Mouse (Mus musculus) E14TG2a.4 (cell line): ENCODE measurements around the gene Zic5.
A peak's percentile ranks its signal among the peaks of the same experiment; 100 is the strongest.

ENCODE experiments used
- H3K27me3 ChIP-seq: 2 replicates; pipeline ENCODE4 v1.6.1; 2014; ENCODE audit warnings: low read length, control low read depth; ENCODE audit not compliant: insufficient read depth
- H3K36me3 ChIP-seq: 2 replicates; pipeline ENCODE4 v1.6.1; 2014; ENCODE audit warnings: low read length, control low read depth; ENCODE audit not compliant: insufficient read depth
- H3K4me1 ChIP-seq: replicated peaks from 2 replicates; pipeline ENCODE4 v1.6.1; 2014; ENCODE audit warnings: low read depth, low read length, control low read depth
- H3K4me3 ChIP-seq: replicated peaks from 2 replicates; pipeline ENCODE4 v1.5.1; 2014; ENCODE audit warnings: mild to moderate bottlenecking, low read length
- H3K9me3 ChIP-seq: 2 replicates; pipeline ENCODE4 v1.6.1; 2014; ENCODE audit warnings: low read length, control low read depth
- CTCF ChIP-seq: conservative IDR thresholded peaks from 2 replicates; pipeline ENCODE4 v1.5.1; 2014; ENCODE audit warnings: low read length
- NANOG ChIP-seq: IDR thresholded peaks from 2 replicates; pipeline ENCODE4 v1.6.1; 2014; ENCODE audit warnings: borderline replicate concordance, low read length, mixed read lengths
- POU5F1 ChIP-seq: IDR thresholded peaks from 2 replicates; pipeline ENCODE4 v1.6.1; 2014; ENCODE audit warnings: low read length, borderline replicate concordance

The Zic5 gene

GRCm38 (mm10) chr14:122453996-122454738 lies 11.3 kb downstream of the Zic5 start:
- H3K9me3 ChIP-seq = no peaks in the 10 kb centered on the region
- H3K4me3 ChIP-seq = no peak overlapping the region
- H3K27me3 ChIP-seq = peaks cover 40% of the 10 kb centered on the region
- peaks cover 25% of the 10 kb centered on the region for H3K36me3 ChIP-seq
- TF ChIP-seq NANOG = no peak
- TF ChIP-seq POU5F1 = no peak
- TF ChIP-seq CTCF = no peak
- H3K4me1 ChIP-seq = peaks cover 54% of the 10 kb centered on the region

GRCm38 (mm10) chr14:122453388-122453995 lies 12.0 kb downstream of the Zic5 start:
- TF ChIP-seq CTCF (peak; percentile 68), NANOG (no peak), POU5F1 (no peak)
- peak overlapping the region; percentile 49; the same call in 1 of the 2 replicates for H3K4me3 ChIP-seq
- H3K9me3 ChIP-seq = no peaks in the 10 kb centered on the region
- peaks cover 54% of the 10 kb centered on the region for H3K4me1 ChIP-seq
- H3K36me3 ChIP-seq = peaks cover 20% of the 10 kb centered on the region
- peaks cover 46% of the 10 kb centered on the region for H3K27me3 ChIP-seq

- TF ChIP-seq NANOG (no peak), POU5F1 (no peak), CTCF (no peak)
- Histone ChIP-seq H3K9me3 (no peaks in the 10 kb centered on the region), H3K36me3 (peaks cover 14% of the 10 kb centered on the region), H3K4me1 (peaks cover 54% of the 10 kb centered on the region), H3K4me3 (0 out of 2 replicates have a peak overlapping the region, but pooled peaks have one; percentile 49), H3K27me3 (peaks cover 49% of the 10 kb centered on the region)
These were observed 12.6 kb downstream of the Zic5 start for GRCm38 (mm10) chr14:122452701-122453387.

- Histone ChIP-seq H3K4me3 (peak overlapping the region; percentile 75), H3K27me3 (peaks cover 51% of the 10 kb centered on the region), H3K9me3 (no peaks in the 10 kb centered on the region), H3K36me3 (peaks cover 13% of the 10 kb centered on the region), H3K4me1 (peaks cover 54% of the 10 kb centered on the region)
- no peak for TF ChIP-seq NANOG
- no peak for TF ChIP-seq POU5F1
- TF ChIP-seq CTCF = no peak
These were observed 13.8 kb downstream of the Zic5 start for GRCm38 (mm10) chr14:122451551-122452145.

- H3K9me3 ChIP-seq = no peaks in the 10 kb centered on the region
- TF ChIP-seq NANOG (no peak), CTCF (no peak), POU5F1 (no peak)
- peaks cover 51% of the 10 kb centered on the region for H3K27me3 ChIP-seq
- peaks cover 50% of the 10 kb centered on the region for H3K4me1 ChIP-seq
- peaks cover 5% of the 10 kb centered on the region for H3K36me3 ChIP-seq
- H3K4me3 ChIP-seq = peak within 1 kb of the TSS; percentile 75
These were observed 14.7 kb downstream of the Zic5 start, which contains the start of gene Gm5089 for GRCm38 (mm10) chr14:122450496-122451382. Gene Gm5089, minus strand, starts transcription at chr14:122451115.

DNA sequence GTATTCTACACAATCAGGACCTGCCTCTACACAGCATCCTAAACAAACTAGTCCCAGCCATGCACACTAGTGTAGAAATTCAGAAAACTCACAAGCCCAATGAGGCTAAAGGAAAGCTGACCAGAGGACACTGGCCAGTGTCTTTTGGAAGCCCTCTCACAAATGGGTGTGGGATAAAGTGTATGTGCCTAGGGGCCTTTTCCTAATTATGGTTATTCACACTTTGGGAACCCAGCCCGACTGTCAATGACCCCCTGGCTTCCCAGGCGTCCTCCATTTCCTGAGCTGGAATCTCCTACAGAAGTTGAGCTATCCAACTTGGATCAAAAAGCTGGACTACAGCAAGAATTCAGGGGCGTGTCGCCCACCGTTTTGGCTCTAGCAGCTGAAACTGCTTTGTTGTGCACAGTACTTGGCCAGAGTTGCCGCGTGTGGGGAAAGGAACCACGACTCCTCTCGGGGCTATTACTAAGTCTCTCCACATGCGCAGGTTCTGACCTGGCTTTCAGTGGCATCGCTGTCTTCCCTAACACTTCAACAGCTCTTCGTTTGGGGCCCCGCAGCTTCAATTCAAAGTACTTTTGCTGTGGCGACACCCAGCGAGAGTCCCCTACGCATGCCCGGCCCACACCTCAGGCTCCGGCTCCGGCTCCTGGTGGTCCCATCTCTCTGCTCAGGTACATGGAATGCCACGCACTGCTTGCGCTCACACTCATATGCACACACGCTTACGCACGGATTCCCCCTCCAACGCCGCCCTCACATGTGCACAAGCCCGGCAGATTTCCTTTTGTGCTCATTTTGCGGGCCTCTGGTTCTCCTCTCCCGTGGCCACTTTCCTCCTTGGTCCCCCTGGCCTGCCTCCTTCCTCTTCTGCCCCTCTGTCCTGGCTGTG lies 15.6 kb downstream of the Zic5 start:
- H3K4me1 ChIP-seq = peaks cover 46% of the 10 kb centered on the region
- H3K4me3 ChIP-seq = peak overlapping the region; percentile 75
- no peaks in the 10 kb centered on the region for H3K9me3 ChIP-seq
- no peaks in the 10 kb centered on the region for H3K36me3 ChIP-seq
- H3K27me3 ChIP-seq = peaks cover 51% of the 10 kb centered on the region
- TF ChIP-seq CTCF (no peak), NANOG (no peak), POU5F1 (no peak)

DNA sequence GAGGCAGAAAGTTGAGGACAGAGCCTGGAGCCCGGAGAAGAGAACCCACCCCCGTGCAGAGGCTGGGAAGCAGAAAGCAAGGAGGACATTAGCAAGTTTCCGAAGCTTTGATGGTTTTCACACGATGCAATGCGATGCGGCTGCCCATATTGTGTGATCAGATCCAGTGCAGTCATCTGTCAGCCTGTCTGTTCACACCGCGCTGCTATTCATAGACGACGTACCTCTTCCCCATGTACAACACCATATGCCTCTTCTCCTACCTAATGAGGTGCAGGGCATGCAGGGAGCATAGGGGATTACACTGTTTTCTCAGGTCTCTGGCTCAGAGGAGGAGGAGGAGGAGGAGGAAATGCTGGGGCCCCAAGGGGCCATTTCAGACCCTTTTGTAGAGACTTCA lies 28.6 kb downstream of the Zic5 start:
- no peak for TF ChIP-seq POU5F1
- no peak for TF ChIP-seq CTCF
- TF ChIP-seq NANOG = no peak
- no peak overlapping the region for H3K4me3 ChIP-seq
- H3K36me3 ChIP-seq = no peaks in the 10 kb centered on the region
- H3K9me3 ChIP-seq = no peaks in the 10 kb centered on the region
- H3K4me1 ChIP-seq = peaks cover 32% of the 10 kb centered on the region
- peaks cover 31% of the 10 kb centered on the region for H3K27me3 ChIP-seq
